5 mouse cellular contexts compared by ENCODE assay signal in genomic region chr4:41702226-41702625, GRCm38 (mm10). TPM values are rescaled to one million over a fixed set of nuclear protein-coding genes. Genes with fewer than 3 reads are reported as not detected.
"Had no signal": no experiment of that assay in that cellular context is flagged by ENCODE, and none has a peak within 500 bp of the region (broad histone marks: within the 10 kb centered on the region; RNA-seq: fewer than 3 reads in every experiment).

No protein-coding gene starts in this region.

RNA-seq across cellular contexts. Expression of gene Cntfr, which starts 5.3 kb away (rescaled TPM):
- polyA plus RNA-seq: erythroblast, embryonic 14.5 days had no signal

RNA-seq across cellular contexts. Expression of gene Arid3c, which starts 28.7 kb away (rescaled TPM):
- polyA plus RNA-seq: embryonic facial prominence, embryonic 12.5 days; erythroblast, embryonic 14.5 days; forebrain, embryonic 16.5 days; gonadal fat pad, adult 2 months; heart, adult 2 months had no signal
